Mouse (Mus musculus) kidney, postnatal 0 days (tissue): ENCODE data around the gene Olfr750. TPM values are rescaled to one million over a fixed set of nuclear protein-coding genes. Genes with fewer than 3 reads are reported as not detected.
A peak's percentile ranks its signal among the peaks of the same experiment; 100 is the strongest.

ENCODE experiments used
- ATAC-seq: fragments of 200-750 bp; cut with Nextera tagmentation; replicated peaks from 2 replicates; pipeline ENCODE4 v1.8.0; 2017; ENCODE audit warnings: low read depth, moderate number of reproducible peaks, moderate TSS enrichment, moderate library complexity; ENCODE audit not compliant: low FRiP score
- DNase-seq: peaks from one replicate; pipeline ENCODE4 v3.0.0-alpha.2; 2016; ENCODE audit warnings: low spot score
- H3K27ac ChIP-seq: fragments of 300-500 bp; sonication (generic); 2 replicates; pipeline ENCODE4 v1.5.1; 2014; ENCODE audit warnings: mild to moderate bottlenecking
- H3K27me3 ChIP-seq: fragments of 300-500 bp; sonication (generic); 2 replicates; pipeline ENCODE4 v1.6.1; 2014; ENCODE audit warnings: low read length, mixed read lengths; ENCODE audit not compliant: insufficient read depth
- H3K36me3 ChIP-seq: fragments of 300-500 bp; sonication (generic); 2 replicates; pipeline ENCODE4 v1.6.1; 2014; ENCODE audit warnings: low read length, mixed read lengths; ENCODE audit not compliant: insufficient read depth
- H3K4me1 ChIP-seq: fragments of 300-500 bp; sonication (generic); replicated peaks from 2 replicates; pipeline ENCODE4 v1.6.1; 2014; ENCODE audit warnings: antibody characterized with exemption, low read length, mixed read lengths; ENCODE audit not compliant: insufficient read depth
- H3K4me2 ChIP-seq: fragments of 300-500 bp; sonication (generic); 2 replicates; pipeline ENCODE4 v1.6.1; 2014; ENCODE audit warnings: mild to moderate bottlenecking, low read length, moderate library complexity, mixed read lengths
- H3K4me3 ChIP-seq: fragments of 300-500 bp; sonication (generic); replicated peaks from 2 replicates; pipeline ENCODE4 v1.5.1; 2014; ENCODE audit warnings: low read depth, low read length
- H3K9ac ChIP-seq: fragments of 300-500 bp; sonication (generic); 2 replicates; pipeline ENCODE4 v1.6.1; 2014; ENCODE audit warnings: low read depth, low read length
- H3K9me3 ChIP-seq: fragments of 300-500 bp; sonication (generic); replicated peaks from 2 replicates; pipeline ENCODE4 v1.6.1; 2016; ENCODE audit warnings: low read length, inconsistent platforms, mixed read lengths
- CTCF ChIP-seq: IDR thresholded peaks from 2 replicates; pipeline ENCODE4 v1.5.1; 2016; ENCODE audit warnings: antibody characterized with exemption, low read depth, mild to moderate bottlenecking, moderate library complexity
- WGBS: fragments of 180-500 bp; shearing (Covaris S2); extraction: QIAGEN DNeasy Blood & Tissue Kit; methylation state at CpG from one replicate; pipeline ENCODE4 v1.1.7; 2014; 5-methylcytosine and 5-hydroxymethylcytosine counted together
- polyA plus RNA-seq: library from polyadenylated mRNA; unstranded; fragments of >200 nt; fragmentation: Nextera tagmentation; extraction: Ambion mirVana; gene quantifications from 2 replicates; pipeline ENCODE4 v1.2.1, GENCODE M21; 2015

Gene Olfr750
- polyA plus RNA-seq, 1 experiment from 2014 or later: not detected

DNA sequence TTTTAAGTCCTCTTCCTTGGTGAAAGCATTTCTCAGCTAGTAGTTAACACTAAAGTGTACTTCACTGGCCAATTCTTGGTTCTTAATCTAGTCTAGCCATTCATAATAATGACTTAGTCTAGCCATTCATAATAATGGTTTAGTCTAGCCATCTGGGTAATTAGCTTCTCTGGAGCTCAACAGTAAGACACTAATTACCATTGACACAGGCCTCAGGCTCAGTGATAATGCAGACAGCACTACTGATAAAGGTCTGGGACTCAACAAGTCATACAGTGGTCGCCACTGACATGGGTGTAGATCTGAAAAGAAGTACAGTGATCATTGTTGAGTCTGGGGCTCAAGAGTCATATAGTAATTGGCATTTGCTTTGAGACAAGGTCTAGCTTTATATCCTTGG is 49.4 kb downstream of the Olfr750 start:
- Histone ChIP-seq H3K27me3 (no peaks in the 10 kb centered on the region), H3K36me3 (no peaks in the 10 kb centered on the region), H3K4me1 (no peaks in the 10 kb centered on the region), H3K4me2 (no peak overlapping the region), H3K9me3 (no peaks in the 10 kb centered on the region), H3K4me3 (no peak overlapping the region), H3K9ac (no peak overlapping the region), H3K27ac (no peak overlapping the region)
- no peak for ATAC-seq
- no peak for TF ChIP-seq CTCF
- no peak for DNase-seq
- WGBS: 90% methylated on average over 1 of the region's 1 CpGs

DNA sequence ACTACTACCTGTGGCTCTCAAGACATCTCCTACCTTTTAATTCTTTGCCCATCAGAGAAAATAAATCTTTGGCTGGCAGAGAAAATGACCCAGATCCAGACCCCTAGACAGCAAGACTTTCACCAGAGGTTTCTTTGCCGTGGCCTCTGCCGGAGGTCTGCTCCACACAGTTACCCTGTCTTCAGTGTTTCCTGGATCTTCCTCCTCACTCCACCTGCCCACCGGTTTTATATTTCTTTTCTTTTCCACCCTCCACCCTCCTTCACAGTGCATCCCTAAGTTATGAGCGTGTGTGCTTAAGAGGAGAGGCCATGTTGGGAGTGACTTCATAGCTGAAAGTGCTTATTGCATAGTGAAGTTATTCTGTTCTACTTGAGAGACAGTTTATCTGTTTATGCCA is 50.8 kb downstream of the Olfr750 start:
- TF ChIP-seq CTCF: no peak
- WGBS: 51% methylated on average over 4 of the region's 4 CpGs
- no peak for ATAC-seq
- H3K27ac ChIP-seq: no peak overlapping the region
- H3K36me3 ChIP-seq: no peaks in the 10 kb centered on the region
- H3K9me3 ChIP-seq: no peaks in the 10 kb centered on the region
- H3K4me2 ChIP-seq: no peak overlapping the region
- no peak overlapping the region for H3K4me3 ChIP-seq
- H3K27me3 ChIP-seq: no peaks in the 10 kb centered on the region
- peak; percentile 18 for DNase-seq
- no peak overlapping the region for H3K9ac ChIP-seq
- no peaks in the 10 kb centered on the region for H3K4me1 ChIP-seq

DNA sequence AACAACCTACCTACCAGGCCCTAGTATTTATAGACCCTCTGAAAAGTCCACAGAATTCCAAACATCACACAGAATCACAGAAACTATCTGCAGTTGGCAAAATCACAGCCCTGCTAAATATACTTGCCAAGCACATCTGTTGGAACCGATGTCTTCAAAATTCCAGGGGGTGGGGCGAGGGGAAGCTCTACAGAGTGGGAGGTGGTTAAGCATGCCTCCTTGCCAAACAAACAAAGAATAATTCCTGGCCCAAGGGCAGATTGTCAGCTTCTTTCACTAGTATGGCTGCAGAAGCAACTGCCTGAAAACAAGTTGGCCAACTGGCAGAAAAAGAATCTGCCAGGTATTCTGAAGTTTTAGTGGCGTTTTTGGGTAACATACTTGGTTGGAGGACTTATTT is 57.0 kb downstream of the Olfr750 start:
- Histone ChIP-seq H3K4me3 (no peak overlapping the region), H3K4me2 (no peak overlapping the region), H3K9ac (no peak overlapping the region), H3K27ac (no peak overlapping the region), H3K9me3 (no peaks in the 10 kb centered on the region), H3K36me3 (no peaks in the 10 kb centered on the region), H3K4me1 (no peaks in the 10 kb centered on the region), H3K27me3 (no peaks in the 10 kb centered on the region)
- DNase-seq (no peak), ATAC-seq (no peak)
- TF ChIP-seq CTCF: no peak
- WGBS: 71% methylated on average over 3 of the region's 3 CpGs

Other genes with a start within 250 kb of the Olfr750 start
- 8.4 and 10.9 TPM in 2 replicates for gene Tep1, start 203.9 kb downstream of the Olfr750 start, polyA plus RNA-seq
- gene Klhl33, start 176.9 kb downstream of the Olfr750 start, polyA plus RNA-seq: 0.24 and 0.37 TPM in 2 replicates
- 122 and 138 TPM in 2 replicates for gene Osgep, start 149.5 kb downstream of the Olfr750 start, polyA plus RNA-seq
- gene Apex1, start 149.5 kb downstream of the Olfr750 start, polyA plus RNA-seq: 211 and 212 TPM in 2 replicates
- gene Pip4p1, start 143.6 kb downstream of the Olfr750 start, polyA plus RNA-seq: 49.5 and 52.6 TPM in 2 replicates
- gene Pnp, start 143.4 kb downstream of the Olfr750 start, polyA plus RNA-seq: 78.5 and 81.0 TPM in 2 replicates
- gene Gm49342, start 129.9 kb downstream of the Olfr750 start, polyA plus RNA-seq: not detected in 2 replicates
- 0.79 and 1.1 TPM in 2 replicates for gene Pnp2, start 118.4 kb downstream of the Olfr750 start, polyA plus RNA-seq
- gene Rnase10, start 66.7 kb downstream of the Olfr750 start, polyA plus RNA-seq: 0.08 and 0.11 TPM in 2 replicates
- gene Rnase9, start 32.6 kb downstream of the Olfr750 start, polyA plus RNA-seq: 0.11 TPM in 1 of 2 replicates, not detected in the other
- gene Rnase11, start 24.3 kb downstream of the Olfr750 start, polyA plus RNA-seq: 0.27 TPM in 1 of 2 replicates, not detected in the other
- 10.3 and 11.1 TPM in 2 replicates for gene Rnase12, start 16.8 kb downstream of the Olfr750 start, polyA plus RNA-seq
- 41.4 and 48.2 TPM in 2 replicates for gene Rnase4, start 16.6 kb upstream of the Olfr750 start, polyA plus RNA-seq
- 6.7 and 7.5 TPM in 2 replicates for gene Ang, start 16.7 kb upstream of the Olfr750 start, polyA plus RNA-seq
- gene Eddm3b, start 40.0 kb upstream of the Olfr750 start, polyA plus RNA-seq: 2.0 and 2.8 TPM in 2 replicates
- 0.83 and 1.4 TPM in 2 replicates for gene Rnase6, start 49.5 kb upstream of the Olfr750 start, polyA plus RNA-seq
- 0.51 and 1.0 TPM in 2 replicates for gene Rnase1, start 72.3 kb upstream of the Olfr750 start, polyA plus RNA-seq
- gene Rnase2b, start 87.8 kb upstream of the Olfr750 start, polyA plus RNA-seq: not detected in 2 replicates
- gene Ang2, start 124.7 kb upstream of the Olfr750 start, polyA plus RNA-seq: not detected in 2 replicates
- not detected in 2 replicates for gene Ear14, start 129.0 kb upstream of the Olfr750 start, polyA plus RNA-seq
- not detected in 2 replicates for gene Rnase2a, start 181.7 kb upstream of the Olfr750 start, polyA plus RNA-seq